Mouse (Mus musculus): Measurements from ENCODE around the gene Cpvl. TPM values are rescaled to one million over a fixed set of nuclear protein-coding genes. Genes with fewer than 3 reads are reported as not detected.

Cpvl gene
- polyA plus RNA-seq (2015; fragmentation: Nextera tagmentation; extraction: Ambion mirVana): 0.09 and 0.35 TPM in 2 replicates

- Histone ChIP-seq H3K4me3 (replicated peaks) (no peak within 1 kb of the TSS), H3K36me3 (no peaks in the 10 kb centered on the region), H3K4me1 (replicated peaks) (peaks cover 20% of the 10 kb centered on the region; the same call in 1 of the 2 replicates), H3K27ac (no peak within 1 kb of the TSS), H3K27me3 (replicated peaks) (no peaks in the 10 kb centered on the region), H3K9ac (no peak within 1 kb of the TSS), H3K4me2 (replicated peaks) (no peak within 1 kb of the TSS), H3K9me3 (no peaks in the 10 kb centered on the region)
- ATAC-seq: no peak
- 64% methylated on average over 5 of the region's 5 CpGs for WGBS
Measured at GRCm38 (mm10) chr6:53978571-53978970, at the start of gene Cpvl. Cpvl (minus strand) TSS chr6:53978671.

GRCm38 (mm10) chr6:54023846-54024245 lies 45.4 kb upstream of the Cpvl start:
- Histone ChIP-seq H3K27ac (no peak overlapping the region), H3K4me1 (replicated peaks) (no peaks in the 10 kb centered on the region), H3K4me3 (replicated peaks) (no peak overlapping the region), H3K9ac (no peak overlapping the region), H3K9me3 (no peaks in the 10 kb centered on the region), H3K4me2 (replicated peaks) (no peak overlapping the region), H3K27me3 (replicated peaks) (no peaks in the 10 kb centered on the region), H3K36me3 (no peaks in the 10 kb centered on the region)
- WGBS: 88% methylated on average over 5 of the region's 5 CpGs
- ATAC-seq: no peak

GRCm38 (mm10) chr6:54021123-54021789 lies 42.8 kb upstream of the Cpvl start:
- Histone ChIP-seq H3K4me3 (replicated peaks) (no peak overlapping the region), H3K9me3 (no peaks in the 10 kb centered on the region), H3K4me1 (replicated peaks) (no peaks in the 10 kb centered on the region), H3K27ac (peak overlapping the region; percentile 40), H3K9ac (no peak overlapping the region), H3K27me3 (replicated peaks) (no peaks in the 10 kb centered on the region), H3K36me3 (no peaks in the 10 kb centered on the region), H3K4me2 (replicated peaks) (peak overlapping the region; percentile 31)
- 37% methylated on average over 15 of the region's 15 CpGs for WGBS
- ATAC-seq: peak; percentile 88

GRCm38 (mm10) chr6:54018861-54019260 lies 40.4 kb upstream of the Cpvl start:
- Histone ChIP-seq H3K27me3 (replicated peaks) (no peaks in the 10 kb centered on the region), H3K36me3 (no peaks in the 10 kb centered on the region), H3K4me1 (replicated peaks) (no peaks in the 10 kb centered on the region), H3K9me3 (no peaks in the 10 kb centered on the region), H3K4me3 (replicated peaks) (no peak overlapping the region), H3K9ac (no peak overlapping the region), H3K4me2 (replicated peaks) (no peak overlapping the region), H3K27ac (no peak overlapping the region)
- 71% methylated on average over 5 of the region's 5 CpGs for WGBS
- ATAC-seq: no peak

GRCm38 (mm10) chr6:54018038-54018437 lies 39.6 kb upstream of the Cpvl start:
- Histone ChIP-seq H3K9me3 (no peaks in the 10 kb centered on the region), H3K9ac (no peak overlapping the region), H3K36me3 (no peaks in the 10 kb centered on the region), H3K27ac (no peak overlapping the region), H3K4me3 (replicated peaks) (no peak overlapping the region), H3K4me1 (replicated peaks) (no peaks in the 10 kb centered on the region), H3K27me3 (replicated peaks) (no peaks in the 10 kb centered on the region), H3K4me2 (replicated peaks) (no peak overlapping the region)
- no peak for ATAC-seq
- WGBS: 47% methylated on average over 2 of the region's 2 CpGs

- no peak for ATAC-seq
- Histone ChIP-seq H3K4me3 (replicated peaks) (no peak overlapping the region), H3K27me3 (replicated peaks) (no peaks in the 10 kb centered on the region), H3K36me3 (no peaks in the 10 kb centered on the region), H3K9me3 (no peaks in the 10 kb centered on the region), H3K4me2 (replicated peaks) (no peak overlapping the region), H3K27ac (no peak overlapping the region), H3K4me1 (replicated peaks) (no peaks in the 10 kb centered on the region), H3K9ac (no peak overlapping the region)
- WGBS: 91% methylated on average over 1 of the region's 1 CpGs
Measured at GRCm38 (mm10) chr6:54012163-54012562, 33.7 kb upstream of the Cpvl start.

- Histone ChIP-seq H3K27ac (no peak overlapping the region), H3K4me1 (replicated peaks) (no peaks in the 10 kb centered on the region), H3K36me3 (no peaks in the 10 kb centered on the region), H3K4me2 (replicated peaks) (no peak overlapping the region), H3K27me3 (replicated peaks) (no peaks in the 10 kb centered on the region), H3K4me3 (replicated peaks) (no peak overlapping the region), H3K9me3 (no peaks in the 10 kb centered on the region), H3K9ac (no peak overlapping the region)
- ATAC-seq: no peak
- 77% methylated on average over 9 of the region's 9 CpGs for WGBS
Measured at GRCm38 (mm10) chr6:54010362-54010761, 31.9 kb upstream of the Cpvl start.

GRCm38 (mm10) chr6:54009293-54009692 lies 30.8 kb upstream of the Cpvl start:
- ATAC-seq: no peak

GRCm38 (mm10) chr6:54008448-54009120 lies 30.1 kb upstream of the Cpvl start:
- Histone ChIP-seq H3K4me3 (replicated peaks) (no peak overlapping the region), H3K27ac (no peak overlapping the region), H3K36me3 (no peaks in the 10 kb centered on the region), H3K4me1 (replicated peaks) (no peaks in the 10 kb centered on the region), H3K4me2 (replicated peaks) (no peak overlapping the region), H3K9me3 (no peaks in the 10 kb centered on the region), H3K9ac (no peak overlapping the region), H3K27me3 (replicated peaks) (no peaks in the 10 kb centered on the region)
- WGBS: 82% methylated on average over 16 of the region's 16 CpGs
- ATAC-seq: no peak

More at GRCm38 (mm10) chr6:54009293-54009692, 30.8 kb upstream of the Cpvl start:
- no peak overlapping the region for H3K4me3 ChIP-seq (replicated peaks)
- H3K9me3 ChIP-seq: no peaks in the 10 kb centered on the region
- no peak overlapping the region for H3K9ac ChIP-seq
- H3K27me3 ChIP-seq (replicated peaks): no peaks in the 10 kb centered on the region
- no peak overlapping the region for H3K4me2 ChIP-seq (replicated peaks)
- 68% methylated on average over 4 of the region's 4 CpGs for WGBS
- no peaks in the 10 kb centered on the region for H3K36me3 ChIP-seq
- H3K27ac ChIP-seq: no peak overlapping the region
- H3K4me1 ChIP-seq (replicated peaks): no peaks in the 10 kb centered on the region

GRCm38 (mm10) chr6:54005302-54005701 lies 26.8 kb upstream of the Cpvl start:
- H3K27me3 ChIP-seq (replicated peaks): no peaks in the 10 kb centered on the region
- ATAC-seq: no peak
- no peaks in the 10 kb centered on the region for H3K9me3 ChIP-seq
- H3K36me3 ChIP-seq: no peaks in the 10 kb centered on the region
- H3K4me2 ChIP-seq (replicated peaks): no peak overlapping the region
- no peaks in the 10 kb centered on the region for H3K4me1 ChIP-seq (replicated peaks)
- no peak overlapping the region for H3K27ac ChIP-seq
- no peak overlapping the region for H3K9ac ChIP-seq
- WGBS: 83% methylated on average over 4 of the region's 4 CpGs
- no peak overlapping the region for H3K4me3 ChIP-seq (replicated peaks)

- Histone ChIP-seq H3K4me1 (replicated peaks) (no peaks in the 10 kb centered on the region), H3K9me3 (no peaks in the 10 kb centered on the region), H3K36me3 (no peaks in the 10 kb centered on the region), H3K4me2 (replicated peaks) (no peak overlapping the region), H3K27ac (no peak overlapping the region), H3K27me3 (replicated peaks) (no peaks in the 10 kb centered on the region), H3K9ac (no peak overlapping the region), H3K4me3 (replicated peaks) (no peak overlapping the region)
- 87% methylated on average over 3 of the region's 3 CpGs for WGBS
- no peak for ATAC-seq
Measured at GRCm38 (mm10) chr6:53996226-53996955, 17.9 kb upstream of the Cpvl start.

- WGBS: 35% methylated on average over 4 of the region's 4 CpGs
- Histone ChIP-seq H3K9me3 (no peaks in the 10 kb centered on the region), H3K4me2 (replicated peaks) (no peak overlapping the region), H3K27me3 (replicated peaks) (no peaks in the 10 kb centered on the region), H3K4me3 (replicated peaks) (no peak overlapping the region), H3K36me3 (no peaks in the 10 kb centered on the region), H3K9ac (no peak overlapping the region), H3K27ac (no peak overlapping the region), H3K4me1 (replicated peaks) (no peaks in the 10 kb centered on the region)
- ATAC-seq: no peak
Measured at GRCm38 (mm10) chr6:53995519-53995918, 17.0 kb upstream of the Cpvl start.

Data from intestine, embryonic 15.5 days (tissue).